In the genomic region with DNA sequence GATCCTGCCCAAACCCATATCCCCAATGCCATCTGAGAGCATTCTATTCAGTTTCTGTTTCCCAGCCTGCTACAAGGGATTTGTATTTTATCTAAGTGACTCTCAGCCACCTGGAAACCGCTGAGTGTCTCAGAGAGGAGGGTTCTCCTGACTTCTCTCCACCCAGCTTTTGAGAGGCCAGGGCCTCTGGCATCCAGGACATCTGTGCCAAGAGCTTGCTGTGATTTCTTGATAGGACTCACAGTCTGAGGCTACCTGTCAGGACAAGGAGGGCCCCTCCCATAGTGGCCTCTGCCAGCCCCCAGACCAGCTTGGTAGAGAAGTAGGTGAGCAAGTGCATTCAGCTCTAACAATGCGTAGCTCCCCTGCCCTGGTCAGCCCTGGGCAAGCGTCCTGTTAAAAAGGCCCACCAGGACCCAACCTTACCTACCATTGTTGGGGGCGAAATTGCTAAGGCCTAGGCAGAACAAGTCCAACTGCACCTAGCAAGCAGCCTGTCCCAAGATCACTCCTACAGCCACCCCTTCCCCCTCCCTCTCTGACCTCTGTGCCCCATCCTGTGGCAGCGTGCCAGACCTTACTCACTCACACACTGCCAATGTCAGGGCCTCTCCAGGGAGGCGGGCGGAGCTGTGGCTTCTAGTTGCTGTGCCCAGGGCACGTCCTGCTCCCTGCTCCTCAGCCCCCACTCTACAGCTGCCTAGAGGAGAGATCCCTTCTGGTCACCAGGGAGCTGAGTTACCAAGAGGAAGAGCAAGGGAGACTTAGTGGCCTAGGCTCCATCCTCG, we compare ENCODE assay signal across 8 mouse cellular contexts. TPM values are rescaled to one million over a fixed set of nuclear protein-coding genes. Genes with fewer than 3 reads are reported as not detected.
A peak's percentile ranks its signal among the peaks of the same experiment; 100 is the strongest.
DNase-seq lines count a peak whose midpoint lies in the region; ATAC-seq and TF ChIP-seq lines count a peak whose summit lies in the region.

No protein-coding gene starts in this region.

- ATAC-seq in intestine, postnatal 0 days: peak; percentile 60
- ATAC-seq in stomach, embryonic 14.5 days (ENCODE audit: insufficient number of reproducible peaks, insufficient read depth, low FRiP score, low read depth): peak; percentile 34

- H3K79me2 ChIP-seq in C2C12 (ENCODE audit: control insufficient read depth, insufficient read depth): no peaks in the 10 kb centered on the region

- no peaks in the 10 kb centered on the region for H3K79me3 ChIP-seq in C2C12 (ENCODE audit: low read depth)

- no peaks in the 10 kb centered on the region for H3K36me3 ChIP-seq in C2C12 (ENCODE audit: control insufficient read depth, insufficient read depth)
- H3K36me3 ChIP-seq in intestine, postnatal 0 days (ENCODE audit: control insufficient read depth, insufficient read depth): no peaks in the 10 kb centered on the region
- no peaks in the 10 kb centered on the region for H3K36me3 ChIP-seq in stomach, embryonic 14.5 days (ENCODE audit: control insufficient read depth, insufficient read depth, low read length)

- peaks cover 24% of the 10 kb centered on the region for H3K4me1 ChIP-seq in intestine, postnatal 0 days (replicated peaks; ENCODE audit: control insufficient read depth, insufficient read depth, low read length)
- peaks cover 35% of the 10 kb centered on the region for H3K4me1 ChIP-seq in stomach, embryonic 14.5 days (ENCODE audit: control insufficient read depth, insufficient read depth, low read length)

- no peaks in the 10 kb centered on the region for H3K9me3 ChIP-seq in intestine, postnatal 0 days (ENCODE audit: control insufficient read depth)
- no peaks in the 10 kb centered on the region for H3K9me3 ChIP-seq in stomach, embryonic 14.5 days (ENCODE audit: control insufficient read depth, low read depth, low read length)

- peak overlapping the region; percentile 24 for H3K27ac ChIP-seq in intestine, postnatal 0 days (ENCODE audit: low read depth, low read length)
- peak overlapping the region; percentile 4; the same call in 1 of the 2 replicates for H3K27ac ChIP-seq in stomach, embryonic 14.5 days (ENCODE audit: low read length)

- H3K27me3 ChIP-seq in C2C12 (ENCODE audit: control insufficient read depth, insufficient read depth, insufficient read length): no peaks in the 10 kb centered on the region
- H3K27me3 ChIP-seq in intestine, postnatal 0 days (replicated peaks; ENCODE audit: control insufficient read depth, insufficient read depth, low read length): no peaks in the 10 kb centered on the region
- H3K27me3 ChIP-seq in stomach, embryonic 14.5 days (ENCODE audit: control insufficient read depth, insufficient read depth, low read length): no peaks in the 10 kb centered on the region

- H3K4me3 ChIP-seq in C2C12 (ENCODE audit: insufficient read depth, poor library complexity, severe bottlenecking): no peak overlapping the region
- no peak overlapping the region for H3K4me3 ChIP-seq in intestine, postnatal 0 days (ENCODE audit: low read depth, low read length)
- H3K4me3 ChIP-seq in stomach, embryonic 14.5 days (ENCODE audit: low read depth, low read length): no peak overlapping the region

- DNase-seq in adipocyte (ENCODE audit: low spot score): peak; percentile 97
- peak; percentile 70 for DNase-seq in gastrocnemius, postnatal 25 days
- peak; percentile 79 for DNase-seq in lung, postnatal 25 days (ENCODE audit: low spot score)
- no peak for DNase-seq in cerebellum, postnatal 36 days
- DNase-seq in right cerebral cortex, postnatal 36 days (ENCODE audit: low spot score in 2 of 2): no peak

- peak overlapping the region; percentile 27 for H3ac ChIP-seq in C2C12 (ENCODE audit: control insufficient read depth, insufficient read length, low read depth)

- no peak overlapping the region; the same call in 1 of the 2 replicates for H3K4me2 ChIP-seq in intestine, postnatal 0 days (replicated peaks; ENCODE audit: low read depth)
- no peak overlapping the region for H3K4me2 ChIP-seq in stomach, embryonic 14.5 days (replicated peaks; ENCODE audit: low read depth, low read length)

- H3K9ac ChIP-seq in intestine, postnatal 0 days (ENCODE audit: low read depth, low read length): no peak overlapping the region
- no peak overlapping the region for H3K9ac ChIP-seq in stomach, embryonic 14.5 days (replicated peaks; ENCODE audit: low read depth, low read length)

- 49% methylated on average over 9 of the region's 9 CpGs for WGBS in intestine, postnatal 0 days
- 61% methylated on average over 9 of the region's 9 CpGs for WGBS in stomach, embryonic 14.5 days

- TF ChIP-seq CTCF in C2C12 (IDR thresholded peaks at IDR 0.05; ENCODE audit: control insufficient read depth, insufficient read depth, insufficient read length): no peak
- TF ChIP-seq CTCF in intestine, postnatal 0 days (IDR thresholded peaks at IDR 0.05; ENCODE audit: low read depth): no peak

TF ChIP-seq in C2C12, 6 proteins besides CTCF, POLR2A, EP300 and RAD21:
- TF ChIP-seq MAX (IDR thresholded peaks at IDR 0.05) (peak; percentile 42), CEBPB (IDR thresholded peaks at IDR 0.05; ENCODE audit: low read depth) (no peak)

RNA-seq across cellular contexts. Expression of a gene that starts 41.9 kb away (rescaled TPM):
- 12.1 TPM for polyA plus RNA-seq in C2C12 (2012; fragmentation: generic; extraction: Trizol)
- 1 to 10 TPM; 2.4 to 3.5 TPM for total RNA-seq in gastrocnemius, postnatal 25 days (2021)
- polyA plus RNA-seq in intestine, postnatal 0 days (2015; fragmentation: Nextera tagmentation; extraction: Ambion mirVana): 6.5 and 7.6 TPM in 2 replicates
- 7.0 and 8.2 TPM in 2 replicates for polyA plus RNA-seq in stomach, embryonic 14.5 days (2014; fragmentation: Nextera tagmentation; extraction: Ambion mirVana)

Comparison
In these comparisons a context has a peak if more than half of its experiments do, and no peak if none do; other contexts are left out.
1. DNase-seq: peak in adipocyte (single experiment), gastrocnemius, postnatal 25 days (single experiment) and lung, postnatal 25 days (single experiment); none in cerebellum, postnatal 36 days (0 of 2) and right cerebral cortex, postnatal 36 days (0 of 2).